Mouse (Mus musculus) activated CD4-positive, CD25-positive, alpha-beta regulatory T cell, adult 9 weeks (primary cell): ENCODE results near the gene Rps16. TPM values are rescaled to one million over a fixed set of nuclear protein-coding genes. Genes with fewer than 3 reads are reported as not detected.

Experiments used
- polyA plus RNA-seq: library from polyadenylated mRNA; unstranded; fragments of 100-300 nt; shearing (Covaris generic); gene quantifications from one replicate; pipeline ENCODE4 v1.2.1, GENCODE M21; 2017

Gene Rps16
- 922 TPM for polyA plus RNA-seq

DNA sequence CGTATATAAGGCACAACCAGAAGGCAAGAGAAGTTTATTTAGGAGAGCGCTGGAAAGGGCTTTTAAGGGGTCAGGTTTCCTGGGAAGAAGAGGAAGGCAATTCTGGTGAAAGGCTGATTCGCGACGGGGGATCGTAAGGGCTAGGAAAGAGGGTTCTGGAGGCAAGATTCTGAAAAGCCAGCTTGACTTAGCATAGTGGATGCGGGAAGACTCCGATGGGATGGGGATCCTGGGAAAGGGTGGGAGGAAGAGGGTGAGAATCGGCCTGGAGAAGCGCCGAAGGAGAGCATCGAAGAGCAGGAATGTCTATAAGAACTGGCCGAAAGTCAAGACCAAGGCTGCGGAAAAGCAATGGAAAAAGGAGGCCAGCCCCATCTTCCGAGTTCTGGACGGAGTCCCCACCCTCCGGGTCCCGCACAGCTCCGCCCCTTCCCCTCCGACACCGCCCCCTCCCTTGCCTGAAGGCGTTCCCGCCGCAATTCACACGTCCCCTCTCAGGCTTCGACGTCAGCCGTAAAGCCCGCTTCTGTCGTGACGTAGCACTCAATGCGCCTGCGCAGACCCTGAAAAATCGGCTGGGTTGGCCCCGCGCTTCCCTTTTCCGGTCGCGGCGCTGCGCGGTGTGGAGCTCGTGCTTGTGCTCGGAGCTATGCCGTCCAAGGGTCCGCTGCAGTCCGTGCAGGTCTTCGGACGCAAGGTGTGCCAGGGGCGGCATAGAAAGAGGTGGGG is at the start of gene Rps16:
Rps16 (plus strand) TSS at position 498 of the 729 bp plus-strand sequence.

DNA sequence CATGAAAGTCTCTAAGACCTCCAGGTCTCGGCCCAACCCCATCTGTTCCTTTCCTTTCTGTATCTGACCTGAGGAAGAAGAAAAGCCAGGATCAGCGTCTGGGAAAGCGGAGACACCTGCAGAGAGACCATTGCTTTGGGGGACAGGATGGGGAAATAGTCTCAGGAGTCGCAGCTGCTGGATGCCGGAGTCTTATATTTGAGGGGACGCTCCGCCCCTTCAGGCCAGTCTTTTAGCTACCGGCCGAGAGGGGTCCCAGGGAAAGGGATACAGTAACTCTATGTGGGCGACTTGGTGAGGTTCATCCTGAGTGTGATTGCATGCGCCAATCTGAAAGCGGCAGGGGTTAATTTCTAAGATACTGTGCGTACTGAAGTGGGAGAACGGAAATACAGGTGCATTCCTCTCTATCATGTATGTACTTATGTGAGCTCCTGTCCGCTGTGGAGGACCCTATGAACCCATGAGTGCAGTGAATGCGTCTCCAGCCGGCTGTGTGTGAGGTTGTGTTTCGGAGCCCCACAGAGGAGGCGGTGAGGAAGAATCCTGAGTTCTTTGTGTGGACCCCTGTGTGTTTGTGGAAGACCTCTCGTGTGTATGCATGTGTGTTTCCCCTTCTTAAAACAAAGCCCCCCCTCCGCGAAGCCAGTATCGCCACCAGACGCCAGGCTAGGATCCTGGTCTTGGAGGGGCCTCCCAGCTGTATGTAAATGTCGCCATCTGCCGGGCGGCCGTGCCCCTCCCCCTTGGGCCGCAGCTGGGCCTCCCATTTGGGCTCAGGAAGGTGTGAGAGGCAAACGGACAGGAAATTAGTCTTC is 48.6 kb upstream of the Rps16 start, which contains the start of gene Dll3:
Dll3 (minus strand) TSS at position 623 of the 818 bp plus-strand sequence.

DNA sequence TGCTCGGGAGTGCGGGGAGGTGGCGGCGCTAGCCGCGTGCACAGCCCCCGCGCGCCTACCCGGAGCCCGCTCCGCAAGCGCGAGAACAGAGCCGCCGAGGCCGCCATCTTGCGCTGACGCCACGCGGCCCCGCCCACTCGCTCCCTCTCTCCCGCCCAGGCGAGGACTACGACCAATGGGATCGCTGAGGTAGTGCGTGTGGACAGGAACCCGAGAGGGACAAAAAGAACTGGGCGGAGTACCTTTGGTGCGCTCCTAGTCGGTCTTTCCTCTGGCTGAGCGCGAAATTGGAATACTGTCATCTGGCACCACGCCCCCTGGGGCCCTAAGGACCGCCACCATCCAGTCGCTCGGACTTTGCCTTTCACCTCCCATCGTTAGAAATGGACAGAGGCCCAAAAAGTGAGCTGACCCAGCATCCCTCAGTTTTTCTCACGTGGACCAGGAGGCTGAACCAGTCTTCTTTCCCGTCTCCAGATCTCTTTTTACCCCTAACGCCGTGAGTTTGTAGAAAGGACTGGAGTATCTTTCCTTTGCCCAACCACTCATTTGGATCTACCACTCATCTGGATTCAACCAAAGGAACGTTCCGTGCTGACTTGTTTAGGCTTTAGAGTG is 38.4 kb upstream of the Rps16 start, which contains the start of gene Timm50:
Timm50 (minus strand) TSS at position 147 of the 618 bp plus-strand sequence.

GRCm38 (mm10) chr7:28338108-28338998 is 12.1 kb upstream of the Rps16 start, which contains the start of gene Supt5:
Supt5 (minus strand) TSS chr7:28338746.

GRCm38 (mm10) chr7:28372251-28373108 is 22.0 kb downstream of the Rps16 start, which contains the start of gene Plekhg2:
Plekhg2 (minus strand) TSS chr7:28372599.

GRCm38 (mm10) chr7:28380237-28381016 is 30.0 kb downstream of the Rps16 start, which contains the start of gene Zfp36:
Zfp36 (minus strand) TSS chr7:28380253.

GRCm38 (mm10) chr7:28392429-28393271 is 42.2 kb downstream of the Rps16 start, which contains the start of the genes Med29 and Paf1:
Med29 (minus strand) TSS chr7:28392708.
Paf1 (plus strand) TSS chr7:28392951.

Other genes starting within 250 kb of the Rps16 start
- gene 9530053A07Rik, start 221.2 kb upstream of the Rps16 start, polyA plus RNA-seq: not detected
- 191 TPM for gene Fbl, start 180.9 kb upstream of the Rps16 start, polyA plus RNA-seq
- 7.4 TPM for gene Dyrk1b, start 171.2 kb upstream of the Rps16 start, polyA plus RNA-seq
- gene Eid2, start 82.8 kb upstream of the Rps16 start, polyA plus RNA-seq: not detected
- gene Eid2b, start 72.9 kb upstream of the Rps16 start, polyA plus RNA-seq: 2.7 TPM
- not detected for gene Selenov, start 59.5 kb upstream of the Rps16 start, polyA plus RNA-seq
- gene Dll3, start 48.4 kb upstream of the Rps16 start, polyA plus RNA-seq: not detected
- gene Timm50, start 38.6 kb upstream of the Rps16 start, polyA plus RNA-seq: 50.8 TPM
- 196 TPM for gene Supt5, start 11.9 kb upstream of the Rps16 start, polyA plus RNA-seq
- 98.2 TPM for gene Plekhg2, start 21.9 kb downstream of the Rps16 start, polyA plus RNA-seq
- gene Zfp36, start 29.6 kb downstream of the Rps16 start, polyA plus RNA-seq: 242 TPM
- 28.4 TPM for gene Med29, start 42.1 kb downstream of the Rps16 start, polyA plus RNA-seq
- 109 TPM for gene Paf1, start 42.3 kb downstream of the Rps16 start, polyA plus RNA-seq
- gene Gmfg, start 86.8 kb downstream of the Rps16 start, polyA plus RNA-seq: 466 TPM
- not detected for gene Lrfn1, start 101.3 kb downstream of the Rps16 start, polyA plus RNA-seq
- not detected for gene Ifnl2, start 159.8 kb downstream of the Rps16 start, polyA plus RNA-seq
- not detected for gene Ifnl3, start 172.2 kb downstream of the Rps16 start, polyA plus RNA-seq
- gene Sycn, start 190.2 kb downstream of the Rps16 start, polyA plus RNA-seq: not detected
- gene Nccrp1, start 196.6 kb downstream of the Rps16 start, polyA plus RNA-seq: 0.42 TPM
- gene Samd4b, start 247.5 kb downstream of the Rps16 start, polyA plus RNA-seq: 4.0 TPM
- 5.4 TPM for gene Pak4, start 247.5 kb downstream of the Rps16 start, polyA plus RNA-seq